Mouse (Mus musculus): ENCODE measurements around the gene Eps8l3. TPM values are rescaled to one million over a fixed set of nuclear protein-coding genes. Genes with fewer than 3 reads are reported as not detected.
A peak's percentile ranks its signal among the peaks of the same experiment; 100 is the strongest.

Gene Eps8l3
- polyA plus RNA-seq, 2 experiments: 0.02 TPM; not detected in 1

- WGBS (ENCODE audit: insufficient replicate concordance): 37% methylated on average over 2 of the region's 2 CpGs
- DNase-seq (ENCODE audit: low read depth in 3 of 3, low spot score in 3 of 3) (peak in 1 of 3 experiments; percentile 14), ATAC-seq (ENCODE audit: insufficient read depth) (peak; percentile 54)
- Histone ChIP-seq H3K27ac (no peak overlapping the region), H3K4me3 (ENCODE audit: insufficient read depth in 1 of 2, low read depth in 2 of 2, low read length in 2 of 2) (no peak overlapping the region), H3K9me3 (ENCODE audit: control insufficient read depth, low read length) (no peaks in the 10 kb centered on the region), H3K4me1 (replicated peaks; ENCODE audit: control insufficient read depth in 2 of 2, insufficient read depth in 2 of 2, low read length in 1 of 2) (peaks cover 0 to 5% of the 10 kb centered on the region in 2 experiments; a peak in 1 of 4 replicates), H3K4me2 (ENCODE audit: low read depth) (no peak overlapping the region), H3K27me3 (ENCODE audit: control insufficient read depth, insufficient read depth, low read length) (no peaks in the 10 kb centered on the region), H3K9ac (replicated peaks) (no peak overlapping the region), H3K36me3 (replicated peaks; ENCODE audit: control insufficient read depth, insufficient read depth, low read depth) (no peaks in the 10 kb centered on the region)
- no peak for TF ChIP-seq EP300 (IDR thresholded peaks at IDR 0.05; ENCODE audit: low read depth)
- no peak for TF ChIP-seq CTCF (IDR thresholded peaks at IDR 0.05; ENCODE audit: low read depth)
Observed at GRCm38 (mm10) chr3:107849693-107850031, 27.4 kb upstream of the Eps8l3 start.

- H3K4me2 ChIP-seq (ENCODE audit: low read depth): no peak overlapping the region
- H3K4me3 ChIP-seq (ENCODE audit: insufficient read depth in 1 of 2, low read depth in 2 of 2, low read length in 2 of 2): no peak overlapping the region
- no peak for TF ChIP-seq EP300 (IDR thresholded peaks at IDR 0.05; ENCODE audit: low read depth)
- TF ChIP-seq CTCF (IDR thresholded peaks at IDR 0.05; ENCODE audit: low read depth): no peak
- H3K9ac ChIP-seq (replicated peaks): no peak overlapping the region
- H3K36me3 ChIP-seq (replicated peaks; ENCODE audit: control insufficient read depth, insufficient read depth, low read depth): no peaks in the 10 kb centered on the region
- WGBS (ENCODE audit: insufficient replicate concordance): 59% methylated on average over 12 of the region's 12 CpGs
- no peaks in the 10 kb centered on the region for H3K9me3 ChIP-seq (ENCODE audit: control insufficient read depth, low read length)
- no peak overlapping the region for H3K27ac ChIP-seq
- peaks cover 0 to 5% of the 10 kb centered on the region in 2 experiments; a peak in 1 of 4 replicates for H3K4me1 ChIP-seq (replicated peaks; ENCODE audit: control insufficient read depth in 2 of 2, insufficient read depth in 2 of 2, low read length in 1 of 2)
- ATAC-seq (ENCODE audit: insufficient read depth): 0 out of 2 replicates have a peak, but pooled peaks have one; percentile 36
- DNase-seq (ENCODE audit: low read depth in 3 of 3, low spot score in 3 of 3): no peak
- no peaks in the 10 kb centered on the region for H3K27me3 ChIP-seq (ENCODE audit: control insufficient read depth, insufficient read depth, low read length)
Observed at GRCm38 (mm10) chr3:107850418-107851031, 26.5 kb upstream of the Eps8l3 start.

- ATAC-seq (ENCODE audit: insufficient read depth): no peak
- H3K4me2 ChIP-seq (ENCODE audit: low read depth): no peak overlapping the region
- TF ChIP-seq CTCF (IDR thresholded peaks at IDR 0.05; ENCODE audit: low read depth): no peak
- no peak for TF ChIP-seq EP300 (IDR thresholded peaks at IDR 0.05; ENCODE audit: low read depth)
Observed at GRCm38 (mm10) chr3:107852786-107853185, 24.2 kb upstream of the Eps8l3 start.

GRCm38 (mm10) chr3:107853232-107854181, 23.5 kb upstream of the Eps8l3 start:
- no peaks in the 10 kb centered on the region for H3K9me3 ChIP-seq (ENCODE audit: control insufficient read depth, low read length)
- ATAC-seq (ENCODE audit: insufficient read depth) (no peak), DNase-seq (ENCODE audit: low read depth in 3 of 3, low spot score in 3 of 3) (no peak)
- no peak overlapping the region for H3K9ac ChIP-seq (replicated peaks)
- H3K36me3 ChIP-seq (replicated peaks; ENCODE audit: control insufficient read depth, insufficient read depth, low read depth): no peaks in the 10 kb centered on the region
- TF ChIP-seq CTCF (IDR thresholded peaks at IDR 0.05; ENCODE audit: low read depth) (no peak), EP300 (IDR thresholded peaks at IDR 0.05; ENCODE audit: low read depth) (no peak)
- H3K4me1 ChIP-seq (replicated peaks; ENCODE audit: control insufficient read depth in 2 of 2, insufficient read depth in 2 of 2, low read length in 1 of 2): peaks cover 0 to 5% of the 10 kb centered on the region in 2 experiments; a peak in 1 of 4 replicates
- H3K4me2 ChIP-seq (ENCODE audit: low read depth): no peak overlapping the region
- H3K27me3 ChIP-seq (ENCODE audit: control insufficient read depth, insufficient read depth, low read length): no peaks in the 10 kb centered on the region
- H3K27ac ChIP-seq: no peak overlapping the region
- no peak overlapping the region for H3K4me3 ChIP-seq (ENCODE audit: insufficient read depth in 1 of 2, low read depth in 2 of 2, low read length in 2 of 2)
- 55% methylated on average over 17 of the region's 17 CpGs for WGBS (ENCODE audit: insufficient replicate concordance)

More at GRCm38 (mm10) chr3:107852786-107853185, 24.2 kb upstream of the Eps8l3 start:
- H3K9me3 ChIP-seq (ENCODE audit: control insufficient read depth, low read length): no peaks in the 10 kb centered on the region
- no peak overlapping the region for H3K27ac ChIP-seq
- H3K27me3 ChIP-seq (ENCODE audit: control insufficient read depth, insufficient read depth, low read length): no peaks in the 10 kb centered on the region
- peak in 1 of 3 experiments; percentile 20 for DNase-seq (ENCODE audit: low read depth in 3 of 3, low spot score in 3 of 3)
- H3K36me3 ChIP-seq (replicated peaks; ENCODE audit: control insufficient read depth, insufficient read depth, low read depth): no peaks in the 10 kb centered on the region
- H3K4me1 ChIP-seq (replicated peaks; ENCODE audit: control insufficient read depth in 2 of 2, insufficient read depth in 2 of 2, low read length in 1 of 2): peaks cover 0 to 5% of the 10 kb centered on the region in 2 experiments; a peak in 1 of 4 replicates
- WGBS (ENCODE audit: insufficient replicate concordance): 13% methylated on average over 7 of the region's 7 CpGs
- H3K4me3 ChIP-seq (ENCODE audit: insufficient read depth in 1 of 2, low read depth in 2 of 2, low read length in 2 of 2): no peak overlapping the region
- no peak overlapping the region for H3K9ac ChIP-seq (replicated peaks)

DNA sequence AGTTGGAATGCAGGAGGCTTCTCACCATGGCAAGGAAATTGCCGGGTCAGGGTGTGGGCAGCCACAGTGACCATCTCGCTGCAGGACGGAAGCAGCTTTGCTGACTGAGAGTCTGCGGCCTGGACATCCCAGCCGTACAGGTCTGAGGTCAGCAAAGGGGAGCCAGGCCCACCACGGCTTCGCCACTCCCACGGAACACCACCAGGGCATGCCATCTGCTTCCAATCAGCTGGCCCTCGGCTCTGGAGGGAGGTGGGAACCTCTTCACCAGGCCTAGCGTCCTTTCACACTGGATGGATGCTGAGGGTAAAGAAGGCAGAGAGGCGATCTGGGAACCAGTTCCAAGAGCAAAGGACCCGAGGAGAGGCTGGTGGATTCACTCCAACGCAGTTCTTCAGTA, 21.7 kb upstream of the Eps8l3 start:
- TF ChIP-seq CTCF (IDR thresholded peaks at IDR 0.05; ENCODE audit: low read depth): no peak
- TF ChIP-seq EP300 (IDR thresholded peaks at IDR 0.05; ENCODE audit: low read depth): no peak
- 68% methylated on average over 13 of the region's 13 CpGs for WGBS (ENCODE audit: insufficient replicate concordance)

More for the DNA sequence above, 21.7 kb upstream of the Eps8l3 start:
- no peak overlapping the region for H3K27ac ChIP-seq
- H3K9me3 ChIP-seq (ENCODE audit: control insufficient read depth, low read length): no peaks in the 10 kb centered on the region
- DNase-seq (ENCODE audit: low read depth in 3 of 3, low spot score in 3 of 3): no peak
- no peak overlapping the region for H3K9ac ChIP-seq (replicated peaks)
- H3K4me2 ChIP-seq (ENCODE audit: low read depth): no peak overlapping the region
- H3K36me3 ChIP-seq (replicated peaks; ENCODE audit: control insufficient read depth, insufficient read depth, low read depth): no peaks in the 10 kb centered on the region
- no peak for ATAC-seq (ENCODE audit: insufficient read depth)
- H3K27me3 ChIP-seq (ENCODE audit: control insufficient read depth, insufficient read depth, low read length): no peaks in the 10 kb centered on the region
- no peaks in the 10 kb centered on the region; a peak in 1 of 4 replicates for H3K4me1 ChIP-seq (replicated peaks; ENCODE audit: control insufficient read depth in 2 of 2, insufficient read depth in 2 of 2, low read length in 1 of 2)
- H3K4me3 ChIP-seq (ENCODE audit: insufficient read depth in 1 of 2, low read depth in 2 of 2, low read length in 2 of 2): no peak overlapping the region
